Mouse (Mus musculus) limb, embryonic 15.5 days (tissue): ENCODE measurements around the gene Jade1. TPM values are rescaled to one million over a fixed set of nuclear protein-coding genes. Genes with fewer than 3 reads are reported as not detected.

Source experiments
- ATAC-seq: fragments of 200-750 bp; cut with Nextera tagmentation; 2 replicates; pipeline ENCODE4 v1.8.0; 2017; ENCODE audit warnings: low read depth, moderate TSS enrichment; ENCODE audit not compliant: insufficient number of reproducible peaks, low FRiP score, low TSS enrichment
- H3K27ac ChIP-seq: fragments of 300-500 bp; sonication (generic); 2 replicates; pipeline ENCODE4 v1.5.1; 2015; ENCODE audit warnings: moderate library complexity, mild to moderate bottlenecking, inconsistent platforms
- H3K27me3 ChIP-seq: fragments of 300-500 bp; sonication (generic); 2 replicates; pipeline ENCODE4 v1.6.1; 2015; ENCODE audit warnings: inconsistent platforms
- H3K36me3 ChIP-seq: fragments of 300-500 bp; sonication (generic); 2 replicates; pipeline ENCODE4 v1.6.1; 2015; ENCODE audit warnings: inconsistent platforms
- H3K4me1 ChIP-seq: fragments of 300-500 bp; sonication (generic); 2 replicates; pipeline ENCODE4 v1.6.1; 2015; ENCODE audit warnings: inconsistent platforms
- H3K4me2 ChIP-seq: fragments of 300-500 bp; sonication (generic); 2 replicates; pipeline ENCODE4 v1.6.1; 2015; ENCODE audit warnings: mild to moderate bottlenecking, inconsistent platforms
- H3K4me3 ChIP-seq: fragments of 300-500 bp; sonication (generic); 2 replicates; pipeline ENCODE4 v1.5.1; 2015; ENCODE audit warnings: mild to moderate bottlenecking, inconsistent platforms
- H3K9ac ChIP-seq: fragments of 300-500 bp; sonication (generic); 2 replicates; pipeline ENCODE4 v1.6.1; 2015; ENCODE audit warnings: inconsistent platforms
- H3K9me3 ChIP-seq: fragments of 300-500 bp; sonication (generic); 2 replicates; pipeline ENCODE4 v1.6.1; 2016; ENCODE audit warnings: inconsistent platforms
- WGBS: fragments of 180-500 bp; shearing (Covaris S2); methylation state at CpG from one replicate; pipeline ENCODE4 v1.1.7; 2015; 5-methylcytosine and 5-hydroxymethylcytosine counted together
- polyA plus RNA-seq: library from polyadenylated mRNA; unstranded; fragments of >200 nt; fragmentation: Nextera tagmentation; extraction: Ambion mirVana; gene quantifications from 2 replicates; pipeline ENCODE4 v1.2.1, GENCODE M21; 2015

Jade1 gene
- 12.0 and 12.7 TPM in 2 replicates for polyA plus RNA-seq

- no peak within 1 kb of the TSS for H3K4me3 ChIP-seq
- no peaks in the 10 kb centered on the region for H3K36me3 ChIP-seq
- H3K9ac ChIP-seq: no peak within 1 kb of the TSS
- 95% methylated on average over 36 of the region's 36 CpGs for WGBS
- no peaks in the 10 kb centered on the region for H3K9me3 ChIP-seq
- no peaks in the 10 kb centered on the region for H3K4me1 ChIP-seq
- no peak for ATAC-seq
- H3K27me3 ChIP-seq: no peaks in the 10 kb centered on the region
- H3K4me2 ChIP-seq: no peak within 1 kb of the TSS
- no peak within 1 kb of the TSS for H3K27ac ChIP-seq
These were observed at the start of gene Jade1 for GRCm38 (mm10) chr3:41555491-41556381. Gene Jade1, plus strand, starts transcription at chr3:41555731.

- H3K27ac ChIP-seq: no peak overlapping the region; the same call in 1 of the 2 replicates
- no peaks in the 10 kb centered on the region for H3K36me3 ChIP-seq
- 0 out of 2 replicates have a peak, but pooled peaks cover 2% of the 10 kb centered on the region for H3K4me1 ChIP-seq
- H3K27me3 ChIP-seq: no peaks in the 10 kb centered on the region
- no peaks in the 10 kb centered on the region for H3K9me3 ChIP-seq
- H3K4me3 ChIP-seq: no peak overlapping the region
- ATAC-seq: no peak; the same call in 1 of the 2 replicates
- 67% methylated on average over 2 of the region's 2 CpGs for WGBS
- H3K9ac ChIP-seq: no peak overlapping the region
- H3K4me2 ChIP-seq: no peak overlapping the region
These were observed 46.1 kb upstream of the Jade1 start for GRCm38 (mm10) chr3:41509441-41509840.

GRCm38 (mm10) chr3:41510191-41510590 lies 45.3 kb upstream of the Jade1 start:
- H3K9me3 ChIP-seq: no peaks in the 10 kb centered on the region
- no peak for ATAC-seq

GRCm38 (mm10) chr3:41510750-41511149 lies 44.8 kb upstream of the Jade1 start:
- Histone ChIP-seq H3K9ac (no peak overlapping the region), H3K4me2 (no peak overlapping the region), H3K36me3 (no peaks in the 10 kb centered on the region), H3K4me3 (no peak overlapping the region), H3K27ac (no peak overlapping the region), H3K9me3 (no peaks in the 10 kb centered on the region), H3K27me3 (no peaks in the 10 kb centered on the region), H3K4me1 (0 out of 2 replicates have a peak, but pooled peaks cover 2% of the 10 kb centered on the region)
- 63% methylated on average over 7 of the region's 7 CpGs for WGBS
- ATAC-seq: no peak

More at GRCm38 (mm10) chr3:41510191-41510590, 45.3 kb upstream of the Jade1 start:
- H3K27ac ChIP-seq: no peak overlapping the region
- H3K9ac ChIP-seq: no peak overlapping the region
- 0 out of 2 replicates have a peak, but pooled peaks cover 2% of the 10 kb centered on the region for H3K4me1 ChIP-seq
- no peak overlapping the region for H3K4me3 ChIP-seq
- H3K36me3 ChIP-seq: no peaks in the 10 kb centered on the region
- no peaks in the 10 kb centered on the region for H3K27me3 ChIP-seq
- 78% methylated on average over 9 of the region's 9 CpGs for WGBS
- H3K4me2 ChIP-seq: no peak overlapping the region

GRCm38 (mm10) chr3:41514003-41514402 lies 41.5 kb upstream of the Jade1 start:
- no peaks in the 10 kb centered on the region for H3K36me3 ChIP-seq
- H3K4me2 ChIP-seq: no peak overlapping the region
- H3K27me3 ChIP-seq: no peaks in the 10 kb centered on the region
- ATAC-seq: no peak
- no peak overlapping the region for H3K4me3 ChIP-seq
- H3K27ac ChIP-seq: no peak overlapping the region
- 53% methylated on average over 5 of the region's 5 CpGs for WGBS
- no peak overlapping the region for H3K9ac ChIP-seq
- no peaks in the 10 kb centered on the region for H3K9me3 ChIP-seq
- 0 out of 2 replicates have a peak, but pooled peaks cover 2% of the 10 kb centered on the region for H3K4me1 ChIP-seq

- Histone ChIP-seq H3K27ac (peak overlapping the region; percentile 11; the same call in 1 of the 2 replicates), H3K36me3 (no peaks in the 10 kb centered on the region), H3K9me3 (no peaks in the 10 kb centered on the region), H3K27me3 (no peaks in the 10 kb centered on the region), H3K4me3 (no peak overlapping the region), H3K4me2 (no peak overlapping the region), H3K9ac (no peak overlapping the region), H3K4me1 (0 out of 2 replicates have a peak, but pooled peaks cover 2% of the 10 kb centered on the region)
- WGBS: 53% methylated on average over 11 of the region's 11 CpGs
- ATAC-seq: no peak
These were observed 40.7 kb upstream of the Jade1 start for GRCm38 (mm10) chr3:41514683-41515305.

- 75% methylated on average over 8 of the region's 8 CpGs for WGBS
These were observed 38.5 kb upstream of the Jade1 start for GRCm38 (mm10) chr3:41516961-41517518.

GRCm38 (mm10) chr3:41520925-41521324 lies 34.6 kb upstream of the Jade1 start:
- no peak for ATAC-seq
- Histone ChIP-seq H3K4me2 (no peak overlapping the region), H3K4me1 (no peaks in the 10 kb centered on the region), H3K36me3 (no peaks in the 10 kb centered on the region), H3K27me3 (no peaks in the 10 kb centered on the region), H3K9me3 (no peaks in the 10 kb centered on the region), H3K4me3 (no peak overlapping the region), H3K9ac (no peak overlapping the region), H3K27ac (no peak overlapping the region)
- WGBS: 84% methylated on average over 4 of the region's 4 CpGs

More at GRCm38 (mm10) chr3:41516961-41517518, 38.5 kb upstream of the Jade1 start:
- Histone ChIP-seq H3K4me3 (no peak overlapping the region), H3K27ac (no peak overlapping the region), H3K36me3 (no peaks in the 10 kb centered on the region), H3K4me1 (no peaks in the 10 kb centered on the region), H3K4me2 (no peak overlapping the region), H3K9me3 (no peaks in the 10 kb centered on the region), H3K27me3 (no peaks in the 10 kb centered on the region), H3K9ac (no peak overlapping the region)
- ATAC-seq: no peak

- H3K9ac ChIP-seq: no peak overlapping the region
- no peaks in the 10 kb centered on the region for H3K27me3 ChIP-seq
- ATAC-seq: no peak
- H3K27ac ChIP-seq: peak overlapping the region; percentile 57; the same call in 1 of the 2 replicates
- no peaks in the 10 kb centered on the region for H3K36me3 ChIP-seq
- H3K4me1 ChIP-seq: no peaks in the 10 kb centered on the region
- no peak overlapping the region for H3K4me3 ChIP-seq
- 48% methylated on average over 3 of the region's 3 CpGs for WGBS
- no peaks in the 10 kb centered on the region for H3K9me3 ChIP-seq
- H3K4me2 ChIP-seq: no peak overlapping the region
These were observed 33.8 kb upstream of the Jade1 start for GRCm38 (mm10) chr3:41521733-41522132.

- 51% methylated on average over 18 of the region's 18 CpGs for WGBS
- Histone ChIP-seq H3K4me3 (no peak overlapping the region), H3K9ac (no peak overlapping the region), H3K4me1 (no peaks in the 10 kb centered on the region), H3K9me3 (no peaks in the 10 kb centered on the region), H3K4me2 (no peak overlapping the region), H3K36me3 (no peaks in the 10 kb centered on the region), H3K27ac (peak overlapping the region; percentile 57; the same call in 1 of the 2 replicates), H3K27me3 (no peaks in the 10 kb centered on the region)
- ATAC-seq: no peak
These were observed 33.1 kb upstream of the Jade1 start for GRCm38 (mm10) chr3:41522226-41523005.

GRCm38 (mm10) chr3:41523006-41523375 lies 32.5 kb upstream of the Jade1 start:
- Histone ChIP-seq H3K4me3 (no peak overlapping the region), H3K27ac (no peak overlapping the region), H3K9ac (no peak overlapping the region), H3K36me3 (no peaks in the 10 kb centered on the region), H3K4me1 (no peaks in the 10 kb centered on the region), H3K9me3 (no peaks in the 10 kb centered on the region), H3K4me2 (no peak overlapping the region), H3K27me3 (no peaks in the 10 kb centered on the region)
- no peak for ATAC-seq
- WGBS: 54% methylated on average over 2 of the region's 2 CpGs
